Mouse (Mus musculus) gastrocnemius, postnatal 14 days (tissue): ENCODE results near the gene Hormad2. TPM values are rescaled to one million over a fixed set of nuclear protein-coding genes. Genes with fewer than 3 reads are reported as not detected.

Experiments used
- DNase-seq: peaks from one replicate; pipeline ENCODE4 v3.0.0; 2021; ENCODE audit warnings: mixed read lengths
- intact Hi-C: fragments of 180-260 bp; cut with DNase I; formaldehyde crosslinking; loops from one replicate; pipeline ENCODE4 v1.15.1; 2025; ENCODE audit warnings: low total_unique reads
- long read RNA-seq, 2 experiments: library from polyadenylated mRNA; stranded (forward); transcript quantifications; one replicate each; pipeline ENCODE4 v2.0.0; 2021
- total RNA-seq, 2 experiments: library from RNA; stranded (reverse); gene quantifications; 2 replicates each; pipeline ENCODE4 v1.2.3; 2021

Hormad2 gene
- total RNA-seq, result not detected
- long read RNA-seq, experiment 1, result 0 reads
- long read RNA-seq, experiment 2, result 0 reads

DNA sequence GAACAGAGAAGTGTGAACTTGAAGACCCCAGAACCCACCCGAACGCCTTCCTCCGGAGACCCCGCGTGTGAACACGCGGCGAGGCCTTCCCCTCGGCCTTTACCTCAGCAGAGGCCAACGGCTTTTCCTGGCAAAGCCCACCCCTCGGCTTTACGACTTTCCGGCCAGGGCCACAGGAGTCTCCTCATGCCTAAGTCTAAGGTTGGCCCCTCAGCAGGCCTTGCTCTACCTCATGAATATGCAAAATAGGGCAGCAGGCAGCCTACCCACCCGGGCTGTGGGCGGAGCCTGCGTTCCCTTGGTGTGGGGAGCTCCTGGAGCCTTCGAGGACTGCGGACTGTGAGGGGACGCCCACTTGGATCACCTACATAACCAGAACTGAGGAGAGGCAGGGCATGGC lies at the start of gene Hormad2:
Gene Hormad2, minus strand, starts transcription at position 128 of the 400 bp plus-strand sequence.
- no peak for DNase-seq
- intact Hi-C loops, result no loop called here

DNA sequence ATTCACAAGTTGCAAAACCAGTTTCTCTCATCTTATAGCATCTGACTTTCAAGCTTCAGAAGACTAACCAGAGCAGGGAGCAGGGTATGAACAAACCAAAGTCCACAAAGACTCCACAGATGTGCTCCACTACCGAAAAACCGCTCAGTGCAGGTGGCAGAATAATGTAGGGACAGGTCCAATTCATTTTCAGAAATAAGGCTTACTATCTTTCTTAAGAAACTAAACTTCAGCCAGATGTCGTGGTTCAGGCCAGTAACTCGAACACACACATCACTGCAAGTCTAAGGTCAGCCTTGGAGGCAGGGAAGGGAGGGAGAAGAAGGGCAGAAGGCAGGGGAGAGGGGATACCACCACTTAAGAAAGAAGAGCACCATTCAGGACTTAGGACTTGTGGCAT lies 48.3 kb upstream of the Hormad2 start:
- DNase-seq, result no peak
- intact Hi-C loops, result no loop called here

DNA sequence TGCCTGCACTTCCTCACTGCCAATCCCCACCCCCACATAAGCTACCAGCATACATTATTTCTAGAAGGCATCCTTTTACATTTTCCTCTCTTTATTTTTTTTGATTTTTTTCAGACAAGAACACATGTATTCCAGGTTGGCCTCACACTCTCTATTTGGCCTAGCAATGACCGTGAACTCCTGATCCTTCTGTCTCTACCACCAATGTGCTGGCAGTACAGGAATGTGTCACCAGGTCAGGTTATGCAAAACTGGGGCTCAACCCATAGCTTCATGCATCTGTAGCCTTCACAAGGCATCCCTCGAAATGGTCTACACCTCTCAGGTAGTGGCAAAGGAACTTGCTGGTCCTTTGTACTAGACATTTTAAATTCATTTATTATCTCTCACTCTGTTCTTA lies 47.9 kb upstream of the Hormad2 start:
- intact Hi-C loops, result no loop called here
- no peak for DNase-seq

DNA sequence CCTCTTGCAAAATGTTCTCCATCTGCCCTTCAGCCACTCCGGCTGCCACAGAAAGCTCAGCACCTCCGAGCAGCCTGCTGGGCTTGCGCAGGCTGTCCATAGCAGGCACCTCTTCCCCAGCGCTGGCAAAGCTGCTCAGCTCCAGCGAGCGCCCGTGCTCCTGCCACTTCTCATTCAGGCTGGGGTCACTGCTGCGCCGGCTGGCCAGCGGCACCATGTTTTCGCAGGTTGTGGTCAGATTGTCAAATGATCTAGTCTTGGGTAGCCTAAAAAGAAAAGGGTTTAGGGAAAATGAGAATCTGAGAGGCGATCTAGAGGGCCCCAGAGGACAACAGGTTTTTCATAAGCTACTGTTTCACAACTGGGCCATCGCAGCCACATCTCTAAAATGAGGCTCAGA lies 47.5 kb upstream of the Hormad2 start:
- no peak for DNase-seq
- intact Hi-C loops, result no loop called here

DNA sequence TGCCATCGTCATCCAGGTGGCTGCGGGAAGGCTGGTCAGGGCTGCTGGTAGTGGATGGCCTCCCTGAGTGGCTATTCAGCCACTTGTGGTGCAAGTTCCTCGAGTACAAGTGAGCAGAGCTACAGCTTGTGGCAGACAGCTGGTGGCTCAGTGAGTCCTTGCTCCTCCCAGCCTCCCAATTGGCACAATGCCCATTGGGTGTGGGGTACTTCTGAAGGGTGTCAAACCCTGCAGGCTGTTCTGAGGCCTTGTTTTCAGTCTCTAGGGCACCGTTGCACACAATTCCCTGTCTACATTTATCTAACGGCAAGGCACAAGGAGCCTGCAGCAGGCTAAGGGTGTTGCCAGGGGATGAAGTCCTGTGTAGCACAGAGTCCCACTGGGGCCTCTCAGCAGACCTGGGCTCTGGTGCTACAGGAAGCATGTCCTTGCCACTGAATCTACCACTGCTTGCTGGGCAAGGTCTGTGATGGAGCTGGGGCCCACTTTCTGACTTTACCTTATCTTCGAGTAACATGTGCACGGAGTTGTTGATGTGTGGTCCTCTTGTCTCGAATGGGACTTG lies 46.6 kb upstream of the Hormad2 start:
- intact Hi-C loops, result no loop called here
- no peak for DNase-seq

DNA sequence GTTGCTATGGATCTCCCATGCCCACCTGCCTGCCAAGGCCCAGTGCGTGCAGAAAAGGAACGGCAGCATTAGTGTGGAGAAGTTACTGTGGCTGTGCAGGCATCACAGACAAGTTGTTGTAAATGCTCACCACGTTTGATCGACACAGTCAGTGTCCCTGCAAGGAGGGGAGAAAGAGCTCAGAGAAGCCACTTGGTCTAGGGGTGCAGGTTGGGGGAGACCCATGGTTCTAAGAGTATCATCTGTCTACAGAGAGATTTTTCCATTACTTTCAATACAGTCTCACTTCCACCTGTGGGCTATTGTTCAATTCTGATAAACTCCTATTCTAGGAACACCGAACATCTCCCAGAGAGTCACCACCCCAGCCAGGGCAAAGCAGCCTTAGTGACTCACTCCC lies 43.6 kb upstream of the Hormad2 start:
- intact Hi-C loops, result no loop called here
- DNase-seq, result no peak

DNA sequence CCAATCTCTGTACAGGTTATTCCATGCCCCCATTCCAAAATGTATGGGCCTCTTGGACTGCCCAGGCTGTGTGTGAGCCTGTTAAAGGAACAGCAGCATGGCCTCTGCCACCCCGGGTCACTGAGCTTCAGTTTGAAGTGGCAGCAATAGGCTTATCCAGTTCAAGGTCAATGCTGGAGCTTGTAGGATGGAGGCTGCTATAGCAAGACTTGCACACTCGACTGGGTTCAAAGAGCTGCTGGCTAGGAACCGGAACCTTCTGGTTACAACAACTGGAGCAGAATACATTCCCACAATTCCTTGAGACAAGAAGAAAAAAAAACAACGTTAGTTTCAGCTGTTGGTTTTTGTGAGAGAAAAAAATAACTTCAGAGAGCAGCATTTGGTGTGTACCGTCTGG lies 41.7 kb upstream of the Hormad2 start:
- DNase-seq, result no peak
- intact Hi-C loops, result no loop called here

DNA sequence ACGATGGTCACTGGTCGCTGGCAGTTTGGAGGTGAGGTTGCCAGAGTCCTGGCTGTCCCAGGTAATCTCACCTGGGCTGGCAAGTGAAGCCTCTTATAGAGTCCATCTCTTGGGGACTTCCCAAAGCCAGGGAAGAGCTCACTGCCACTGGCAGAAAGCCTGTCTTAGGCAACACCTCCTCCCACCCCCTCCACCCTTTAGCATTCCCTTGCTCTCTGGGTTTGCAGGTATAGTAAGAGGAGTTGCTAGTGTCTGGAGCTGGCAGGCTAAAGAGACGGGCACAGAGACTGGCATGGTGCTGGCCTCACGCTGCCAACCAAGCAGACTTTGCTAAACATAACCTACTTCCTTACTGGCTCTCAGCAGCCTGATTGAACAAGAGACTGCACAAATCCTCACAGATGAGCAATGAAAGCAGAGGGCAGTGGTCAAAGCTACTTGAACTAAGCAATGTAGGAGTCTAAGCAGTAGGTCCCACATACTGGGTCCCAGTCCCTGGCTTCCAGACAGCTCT lies 35.3 kb upstream of the Hormad2 start:
- intact Hi-C loops, result no loop called here

DNA sequence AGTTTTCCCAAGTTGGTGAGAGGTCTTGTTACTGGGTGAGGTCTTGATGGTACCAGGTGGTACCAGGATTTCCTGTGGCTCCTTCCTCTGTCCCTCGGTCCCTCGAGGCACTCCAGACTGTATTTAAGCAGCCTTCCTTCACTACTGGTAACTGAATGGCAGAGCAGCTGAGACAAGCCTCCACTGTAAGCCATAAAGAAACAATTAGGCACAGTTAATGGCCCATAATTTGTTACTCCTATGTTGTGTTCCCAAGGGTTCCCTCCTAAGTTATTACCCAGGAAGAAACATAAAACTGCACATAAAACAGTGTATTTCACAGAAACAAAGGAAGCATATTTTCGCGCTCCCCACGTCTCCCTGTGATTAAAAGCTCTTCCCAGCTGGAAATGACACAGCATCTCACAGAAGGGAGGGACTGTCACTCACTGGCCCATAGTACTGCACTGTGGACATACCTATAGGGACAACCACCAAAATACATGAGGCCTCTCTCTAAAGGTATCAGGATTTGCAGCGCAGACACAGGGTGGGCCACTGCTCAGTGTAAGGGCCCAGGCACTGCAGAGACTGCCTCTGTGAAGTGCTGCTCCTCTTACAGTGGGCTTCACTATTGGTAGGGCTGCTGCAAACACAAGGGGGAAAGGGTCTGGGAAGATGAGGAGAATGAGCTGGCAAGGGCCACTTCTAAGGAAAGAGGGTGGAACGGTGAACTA lies 31.7 kb upstream of the Hormad2 start:
- no peak for DNase-seq
- intact Hi-C loops, result no loop called here

More for the DNA sequence above, 35.3 kb upstream of the Hormad2 start:
- no peak for DNase-seq

DNA sequence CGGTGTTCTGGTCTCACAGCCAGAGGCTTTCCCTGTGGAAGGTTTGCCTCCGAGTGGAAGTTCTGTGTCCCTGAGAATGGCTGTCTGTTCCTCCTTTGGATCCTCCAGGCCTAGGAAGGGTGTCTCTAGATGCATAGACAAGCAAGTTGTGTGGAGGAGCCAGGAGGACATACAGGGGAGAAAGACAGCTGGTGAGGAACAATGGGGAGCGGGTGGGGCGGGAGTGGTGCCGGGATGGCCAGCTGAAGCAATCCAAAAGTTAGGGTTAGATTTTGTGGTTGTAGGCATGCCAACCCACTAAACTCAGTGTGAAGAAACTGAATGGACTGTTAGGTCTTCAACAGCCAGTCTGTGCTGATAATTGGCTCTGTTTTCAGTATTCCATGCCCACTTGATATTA lies 30.8 kb upstream of the Hormad2 start:
- no peak for DNase-seq
- intact Hi-C loops, result no loop called here

DNA sequence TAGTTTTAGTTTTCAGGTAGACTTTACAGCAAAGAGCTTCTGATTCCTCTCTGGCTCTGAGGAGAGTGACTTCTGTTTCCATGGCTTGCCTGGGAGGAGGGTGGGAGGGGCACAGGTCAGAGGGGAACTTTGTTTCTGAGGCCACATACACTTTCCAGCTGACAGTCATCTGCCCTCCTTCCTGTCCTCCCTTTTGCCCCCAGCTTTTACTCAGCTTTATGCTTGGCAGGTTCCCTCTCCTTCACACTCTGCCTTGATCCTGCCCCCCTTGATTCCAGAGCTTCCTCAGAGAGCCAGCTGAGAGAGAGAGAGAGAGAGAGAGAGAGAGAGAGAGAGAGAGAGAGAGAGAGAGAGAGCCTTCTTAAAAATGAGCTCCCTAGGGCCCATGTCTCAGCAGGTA lies 30.3 kb upstream of the Hormad2 start:
- DNase-seq, result no peak
- intact Hi-C loops, result no loop called here

DNA sequence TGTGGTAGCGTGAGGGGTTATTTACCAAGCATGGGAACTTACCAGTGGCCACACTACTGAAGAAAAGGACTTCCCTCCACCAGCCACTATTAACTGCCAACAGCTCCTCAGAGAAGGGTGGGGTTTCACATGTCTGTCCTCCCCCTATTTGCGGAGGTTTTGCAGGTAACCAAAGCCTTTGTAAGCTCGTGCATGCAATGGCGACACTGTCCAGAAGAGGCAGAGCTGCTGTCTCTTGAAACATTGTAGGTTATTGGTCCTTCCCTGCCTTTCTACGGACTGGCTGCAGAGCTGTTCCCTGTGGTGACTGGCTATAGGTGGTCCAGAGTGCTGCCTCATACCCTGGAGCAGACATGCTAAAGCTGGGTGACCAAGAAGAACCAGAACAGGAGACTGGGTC lies 28.2 kb upstream of the Hormad2 start:
- intact Hi-C loops, result no loop called here
- no peak for DNase-seq

DNA sequence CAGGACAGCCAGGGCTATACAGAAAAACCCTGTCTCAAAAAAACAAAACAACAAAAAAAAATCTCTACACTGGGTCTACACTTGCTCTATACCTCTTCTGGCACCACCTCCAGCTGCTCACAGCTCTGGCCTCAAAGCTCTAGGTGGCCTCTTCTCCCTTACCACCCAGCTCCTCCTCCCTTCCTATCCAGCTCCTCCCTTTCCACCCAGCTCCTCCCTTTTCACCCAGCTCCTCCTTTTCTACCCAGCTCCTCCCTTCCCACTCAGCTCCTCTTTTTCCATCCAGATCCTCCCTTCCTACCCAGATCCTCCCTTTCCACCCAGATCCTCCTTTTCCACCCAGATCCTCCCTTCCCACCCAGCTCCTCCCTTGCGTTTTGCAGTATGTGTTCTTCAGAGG lies 26.5 kb upstream of the Hormad2 start:
- intact Hi-C loops, result no loop called here
- no peak for DNase-seq

DNA sequence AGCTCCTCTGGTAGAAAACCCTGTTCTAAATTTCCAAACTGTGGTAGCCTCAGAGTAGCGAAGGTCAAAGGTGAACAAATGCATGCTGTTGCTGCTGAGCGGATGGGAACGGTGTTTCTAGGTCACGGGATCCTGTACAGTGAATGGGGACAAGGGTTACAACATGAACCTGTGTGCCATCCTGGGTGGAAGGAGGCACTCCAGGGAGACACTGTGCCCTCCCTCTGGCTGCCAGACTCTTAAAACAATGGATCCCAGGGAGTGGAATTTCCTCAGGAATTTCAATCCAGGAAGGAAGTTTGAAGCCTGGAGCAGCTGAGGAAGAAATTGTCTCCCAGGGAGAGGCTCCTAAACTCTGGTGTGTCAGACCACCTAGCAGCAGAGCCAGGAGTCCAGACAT lies 25.3 kb upstream of the Hormad2 start:
- intact Hi-C loops, result no loop called here

DNA sequence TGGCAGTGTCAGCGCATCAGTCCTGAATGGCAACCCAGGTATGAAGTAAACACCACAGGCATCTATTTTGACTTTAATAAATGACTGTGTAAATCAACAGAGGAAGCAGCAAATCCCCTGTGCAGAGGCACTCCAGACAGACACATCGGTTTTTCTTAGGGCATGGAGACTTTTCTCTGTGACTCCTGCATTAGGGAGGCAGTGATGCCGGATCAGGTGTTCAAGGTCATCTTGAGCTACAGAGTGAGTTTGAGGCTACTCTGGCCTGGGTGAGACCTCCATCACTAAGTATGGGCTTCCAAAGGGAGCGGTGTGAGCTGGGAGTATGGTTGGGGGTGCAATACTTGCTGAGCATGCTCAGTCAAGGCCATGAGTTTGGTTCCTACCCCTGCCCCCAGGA lies 23.7 kb upstream of the Hormad2 start:
- no peak for DNase-seq
- intact Hi-C loops, result no loop called here

More for the DNA sequence above, 25.3 kb upstream of the Hormad2 start:
- DNase-seq, result no peak

DNA sequence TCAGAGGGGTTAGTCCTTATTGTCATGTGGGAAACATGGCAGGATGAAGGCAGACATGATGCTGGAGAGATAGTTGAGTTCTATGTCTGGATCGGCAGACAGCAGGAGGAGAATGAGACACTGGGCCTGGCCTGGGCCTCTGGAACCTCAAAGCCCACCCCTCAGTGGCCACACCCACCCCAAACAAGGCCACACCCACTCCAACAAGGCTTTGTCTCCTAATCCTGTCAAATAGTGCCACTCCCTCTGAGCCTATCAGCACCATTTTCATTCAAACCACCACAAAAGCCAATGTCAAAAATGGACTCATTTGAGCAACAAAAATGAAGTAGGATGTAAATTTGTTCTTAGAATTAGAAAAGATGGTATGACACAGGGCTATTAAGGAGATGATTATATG lies 23.3 kb upstream of the Hormad2 start:
- intact Hi-C loops, result no loop called here
- DNase-seq, result no peak

DNA sequence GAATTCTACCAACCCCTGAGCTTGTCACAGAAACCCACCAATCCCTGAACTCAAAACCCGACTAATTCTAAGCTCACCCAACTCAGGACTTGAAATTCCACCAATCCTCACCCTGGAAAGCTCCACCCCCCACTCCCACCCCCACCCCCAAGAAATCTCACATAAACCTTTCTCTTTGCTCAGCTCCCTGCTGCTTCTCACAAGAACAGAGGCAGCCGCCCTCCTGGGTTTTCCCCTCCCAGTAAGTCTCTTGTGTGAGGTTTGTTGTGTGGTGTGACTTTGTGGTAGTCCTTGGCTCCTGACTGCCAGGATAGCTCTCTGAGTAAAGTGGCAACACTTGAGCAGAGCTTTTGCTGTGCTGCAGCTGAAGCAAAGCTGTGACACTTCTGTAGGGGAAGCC lies 22.0 kb upstream of the Hormad2 start:
- intact Hi-C loops, result no loop called here
- DNase-seq, result no peak

DNA sequence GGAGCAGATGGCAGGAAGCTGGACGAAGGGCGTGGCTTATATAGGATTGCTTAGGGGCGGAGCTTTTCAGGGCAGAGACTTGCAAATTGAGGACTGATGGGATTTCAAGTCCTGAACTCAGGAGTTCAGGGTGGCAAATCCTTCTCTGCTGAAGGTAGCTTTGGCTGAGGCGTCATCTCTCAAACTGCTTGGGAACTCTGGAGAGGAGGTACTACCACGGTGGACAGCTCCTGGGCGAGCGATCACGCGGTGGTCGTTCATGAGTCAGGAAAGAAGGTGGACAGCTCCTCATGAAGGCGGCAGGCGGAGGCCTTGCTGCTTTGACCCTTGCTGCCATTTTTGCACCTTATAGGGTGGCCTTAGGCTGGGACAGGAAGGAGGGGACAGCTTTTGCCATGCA lies 20.2 kb upstream of the Hormad2 start:
- intact Hi-C loops, result no loop called here

DNA sequence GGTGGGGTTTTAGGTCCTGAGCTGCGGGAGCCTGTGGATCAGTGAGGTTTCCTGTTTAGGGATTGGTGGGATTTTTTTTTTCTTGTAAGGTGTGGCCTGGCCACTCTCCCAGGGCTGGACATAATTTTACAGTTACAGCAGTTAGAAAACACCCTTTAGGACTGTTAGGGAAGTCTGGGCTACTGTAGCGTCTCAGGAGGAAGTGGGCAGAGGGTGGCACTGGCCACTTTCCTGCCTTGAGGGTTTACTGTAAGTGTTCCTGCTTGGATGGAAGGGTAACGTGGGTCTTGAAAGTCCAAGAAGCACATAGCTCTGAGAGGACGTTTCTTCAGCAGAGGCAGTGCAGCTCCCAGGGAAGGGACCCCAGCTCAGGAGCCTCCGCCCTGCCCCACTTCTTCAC lies 19.7 kb upstream of the Hormad2 start:
- intact Hi-C loops, result no loop called here
- DNase-seq, result no peak

More for the DNA sequence above, 20.2 kb upstream of the Hormad2 start:
- no peak for DNase-seq

DNA sequence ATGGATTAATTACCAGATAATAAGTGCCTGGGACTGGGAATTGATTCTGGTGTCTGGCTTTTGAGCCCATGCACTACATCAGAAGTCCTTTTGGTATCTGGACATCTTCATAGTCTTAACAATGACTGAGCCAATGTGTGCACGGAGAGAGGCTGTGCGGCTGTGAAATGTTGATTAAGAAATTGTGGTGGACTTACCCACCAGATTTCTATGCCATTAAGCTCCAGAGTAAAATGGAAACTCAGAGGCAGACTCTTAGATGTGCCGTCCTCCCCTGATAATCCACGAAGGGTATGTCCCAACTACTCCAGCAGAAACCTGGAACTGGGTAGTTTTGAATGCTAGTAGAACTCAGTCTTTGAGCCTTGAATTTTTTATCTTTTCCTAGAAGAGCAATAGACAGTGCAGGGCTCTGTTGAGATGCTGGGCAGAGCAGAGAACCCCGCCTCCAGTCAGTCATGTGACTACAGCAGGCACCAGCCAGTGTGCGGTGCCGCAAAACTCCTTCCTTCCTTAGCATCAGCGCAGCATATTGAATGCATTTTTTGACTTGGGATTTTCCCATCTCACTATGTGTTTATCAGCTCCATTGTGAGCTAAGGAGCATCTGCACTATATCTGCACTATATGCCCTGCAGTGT lies 14.1 kb upstream of the Hormad2 start:
- DNase-seq, result no peak
- intact Hi-C loops, result no loop called here
